Mouse (Mus musculus): ENCODE measurements around the gene Slc6a6. TPM values are rescaled to one million over a fixed set of nuclear protein-coding genes. Genes with fewer than 3 reads are reported as not detected.

Slc6a6 gene
- polyA plus RNA-seq, 1 experiment from 2014 or later: 54.6 TPM

GRCm38 (mm10) chr6:91690222-91690621 lies 6.4 kb downstream of the Slc6a6 start:
- H3K36me3 ChIP-seq: peaks cover 7% of the 10 kb centered on the region; the same call in 1 of the 2 replicates
- H3K27me3 ChIP-seq (replicated peaks): no peaks in the 10 kb centered on the region
- no peak overlapping the region for H3K4me2 ChIP-seq
- peak overlapping the region; percentile 77 for H3K27ac ChIP-seq
- no peak for ATAC-seq (ENCODE audit: insufficient read depth, low FRiP score, low read depth)
- H3K4me3 ChIP-seq (replicated peaks): no peak overlapping the region
- WGBS: 55% methylated on average over 7 of the region's 7 CpGs
- H3K9ac ChIP-seq: no peak overlapping the region
- H3K4me1 ChIP-seq: peaks cover 45% of the 10 kb centered on the region
- H3K9me3 ChIP-seq: no peaks in the 10 kb centered on the region

- no peak overlapping the region for H3K9ac ChIP-seq
- ATAC-seq (ENCODE audit: insufficient read depth, low FRiP score, low read depth): peak; percentile 53
- H3K9me3 ChIP-seq: no peaks in the 10 kb centered on the region
- no peak overlapping the region for H3K4me2 ChIP-seq
- 58% methylated on average over 7 of the region's 7 CpGs for WGBS
- no peaks in the 10 kb centered on the region for H3K27me3 ChIP-seq (replicated peaks)
- H3K4me1 ChIP-seq: peaks cover 43% of the 10 kb centered on the region
- H3K4me3 ChIP-seq (replicated peaks): no peak overlapping the region
- H3K36me3 ChIP-seq: peaks cover 7% of the 10 kb centered on the region; the same call in 1 of the 2 replicates
- H3K27ac ChIP-seq: peak overlapping the region; percentile 77
These were observed 6.8 kb downstream of the Slc6a6 start for GRCm38 (mm10) chr6:91690646-91691045.

GRCm38 (mm10) chr6:91691576-91691975 lies 7.7 kb downstream of the Slc6a6 start:
- no peak for ATAC-seq (ENCODE audit: insufficient read depth, low FRiP score, low read depth)
- H3K36me3 ChIP-seq: peaks cover 7% of the 10 kb centered on the region; the same call in 1 of the 2 replicates
- H3K4me3 ChIP-seq (replicated peaks): no peak overlapping the region
- H3K27me3 ChIP-seq (replicated peaks): no peaks in the 10 kb centered on the region
- no peaks in the 10 kb centered on the region for H3K9me3 ChIP-seq
- H3K27ac ChIP-seq: no peak overlapping the region
- WGBS: 81% methylated on average over 4 of the region's 4 CpGs
- H3K4me1 ChIP-seq: peaks cover 34% of the 10 kb centered on the region
- no peak overlapping the region for H3K4me2 ChIP-seq
- no peak overlapping the region for H3K9ac ChIP-seq

GRCm38 (mm10) chr6:91693301-91693886 lies 9.5 kb downstream of the Slc6a6 start:
- peaks cover 7% of the 10 kb centered on the region; the same call in 1 of the 2 replicates for H3K36me3 ChIP-seq
- 61% methylated on average over 17 of the region's 17 CpGs for WGBS
- H3K9me3 ChIP-seq: no peaks in the 10 kb centered on the region
- no peaks in the 10 kb centered on the region for H3K27me3 ChIP-seq (replicated peaks)
- H3K4me3 ChIP-seq (replicated peaks): no peak overlapping the region
- no peak for ATAC-seq (ENCODE audit: insufficient read depth, low FRiP score, low read depth)
- H3K27ac ChIP-seq: no peak overlapping the region
- H3K4me1 ChIP-seq: peaks cover 32% of the 10 kb centered on the region
- no peak overlapping the region for H3K9ac ChIP-seq
- no peak overlapping the region for H3K4me2 ChIP-seq

DNA sequence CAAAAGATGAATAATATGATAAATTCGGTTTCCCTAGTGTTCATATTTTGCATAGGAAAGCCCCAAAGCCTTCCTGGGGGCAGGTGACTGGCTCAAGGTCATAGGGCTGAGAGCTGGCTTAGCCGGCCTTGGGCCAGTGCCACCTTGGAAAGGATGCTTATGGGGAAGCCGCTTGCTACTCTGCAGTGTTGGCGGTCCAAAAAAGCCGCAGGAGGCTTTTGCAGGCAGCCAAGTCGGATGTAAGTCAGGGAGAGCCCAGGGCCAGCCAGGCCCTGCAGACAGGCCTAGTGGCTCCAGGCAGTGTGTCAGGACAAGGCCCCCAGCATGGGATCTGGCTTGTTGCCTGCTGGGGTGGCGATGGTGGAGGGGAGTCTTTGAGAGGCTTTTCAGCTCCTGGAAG lies 10.8 kb downstream of the Slc6a6 start:
- no peak overlapping the region for H3K27ac ChIP-seq
- 78% methylated on average over 7 of the region's 7 CpGs for WGBS
- ATAC-seq (ENCODE audit: insufficient read depth, low FRiP score, low read depth): no peak
- H3K27me3 ChIP-seq (replicated peaks): no peaks in the 10 kb centered on the region
- H3K4me2 ChIP-seq: no peak overlapping the region
- peaks cover 7% of the 10 kb centered on the region; the same call in 1 of the 2 replicates for H3K36me3 ChIP-seq
- no peak overlapping the region for H3K4me3 ChIP-seq (replicated peaks)
- H3K9ac ChIP-seq: no peak overlapping the region
- H3K9me3 ChIP-seq: no peaks in the 10 kb centered on the region
- peaks cover 33% of the 10 kb centered on the region for H3K4me1 ChIP-seq

DNA sequence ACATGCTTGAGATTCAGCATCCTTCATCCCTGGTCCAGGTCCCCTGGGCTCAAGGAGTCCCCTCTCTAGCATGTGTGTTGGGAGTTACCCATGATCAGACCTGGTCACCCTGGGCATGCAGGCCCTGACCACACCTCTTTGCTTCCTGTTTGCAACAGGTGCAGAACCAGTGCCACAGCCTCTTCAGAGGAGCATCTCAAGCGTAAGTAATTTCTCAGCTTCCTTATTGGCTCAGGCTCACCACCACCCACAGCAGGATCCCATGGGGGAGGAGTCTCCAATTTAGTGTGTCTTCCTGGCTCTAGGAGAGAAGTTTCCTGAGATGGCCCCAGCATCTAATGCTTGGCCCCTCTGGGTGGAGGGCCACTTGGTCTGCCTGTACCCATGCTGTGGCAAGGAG lies 15.0 kb downstream of the Slc6a6 start:
- ATAC-seq (ENCODE audit: insufficient read depth, low FRiP score, low read depth): no peak
- Histone ChIP-seq H3K9ac (no peak overlapping the region), H3K27ac (no peak overlapping the region), H3K27me3 (replicated peaks) (no peaks in the 10 kb centered on the region), H3K4me2 (no peak overlapping the region), H3K4me3 (replicated peaks) (no peak overlapping the region), H3K9me3 (no peaks in the 10 kb centered on the region), H3K4me1 (peaks cover 30% of the 10 kb centered on the region), H3K36me3 (peaks cover 12% of the 10 kb centered on the region)
- 73% methylated on average over 1 of the region's 1 CpGs for WGBS

GRCm38 (mm10) chr6:91699482-91700200 lies 15.8 kb downstream of the Slc6a6 start:
- Histone ChIP-seq H3K4me1 (peaks cover 30% of the 10 kb centered on the region), H3K27ac (no peak overlapping the region), H3K27me3 (replicated peaks) (no peaks in the 10 kb centered on the region), H3K9me3 (no peaks in the 10 kb centered on the region), H3K36me3 (peaks cover 13% of the 10 kb centered on the region), H3K4me2 (no peak overlapping the region), H3K9ac (no peak overlapping the region), H3K4me3 (replicated peaks) (no peak overlapping the region)
- no peak for ATAC-seq (ENCODE audit: insufficient read depth, low FRiP score, low read depth)
- 56% methylated on average over 4 of the region's 4 CpGs for WGBS

- peak overlapping the region; percentile 59 for H3K27ac ChIP-seq
- no peaks in the 10 kb centered on the region for H3K9me3 ChIP-seq
- H3K9ac ChIP-seq: no peak overlapping the region
- WGBS: 70% methylated on average over 11 of the region's 11 CpGs
- peaks cover 34% of the 10 kb centered on the region for H3K4me1 ChIP-seq
- H3K27me3 ChIP-seq (replicated peaks): no peaks in the 10 kb centered on the region
- ATAC-seq (ENCODE audit: insufficient read depth, low FRiP score, low read depth): peak; percentile 61; the same call in 1 of the 2 replicates
- H3K36me3 ChIP-seq: peaks cover 13% of the 10 kb centered on the region
- no peak overlapping the region for H3K4me2 ChIP-seq
- H3K4me3 ChIP-seq (replicated peaks): no peak overlapping the region
These were observed 17.2 kb downstream of the Slc6a6 start for GRCm38 (mm10) chr6:91700823-91701621.

DNA sequence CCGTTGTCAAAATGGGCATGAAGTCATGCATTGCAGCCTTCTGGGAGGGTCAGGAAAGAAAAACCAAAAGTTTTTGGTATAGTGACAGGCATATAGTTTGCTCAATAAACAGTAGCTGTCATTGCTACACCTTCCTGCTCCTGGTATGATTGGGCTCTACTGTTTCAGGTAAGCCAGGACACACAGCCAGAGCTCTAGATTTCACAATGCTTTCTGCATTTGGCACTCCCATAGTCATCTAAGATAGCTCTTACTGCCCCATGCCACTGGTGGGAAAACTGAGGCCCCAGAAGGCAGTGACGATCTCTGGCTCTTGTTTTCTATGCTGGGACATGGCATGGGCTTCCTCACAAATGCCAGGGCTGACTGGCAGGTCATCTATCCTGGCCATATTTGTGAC lies 19.6 kb downstream of the Slc6a6 start:
- Histone ChIP-seq H3K36me3 (peaks cover 13% of the 10 kb centered on the region), H3K27me3 (replicated peaks) (no peaks in the 10 kb centered on the region), H3K4me3 (replicated peaks) (no peak overlapping the region), H3K4me2 (no peak overlapping the region), H3K9me3 (no peaks in the 10 kb centered on the region), H3K4me1 (peaks cover 42% of the 10 kb centered on the region), H3K27ac (no peak overlapping the region), H3K9ac (no peak overlapping the region)
- 81% methylated on average over 2 of the region's 2 CpGs for WGBS
- no peak for ATAC-seq (ENCODE audit: insufficient read depth, low FRiP score, low read depth)

- Histone ChIP-seq H3K4me3 (replicated peaks) (no peak overlapping the region), H3K27ac (no peak overlapping the region), H3K4me2 (no peak overlapping the region), H3K36me3 (peaks cover 13% of the 10 kb centered on the region), H3K9me3 (no peaks in the 10 kb centered on the region), H3K27me3 (replicated peaks) (no peaks in the 10 kb centered on the region), H3K9ac (no peak overlapping the region), H3K4me1 (peaks cover 38% of the 10 kb centered on the region)
- WGBS: 82% methylated on average over 1 of the region's 1 CpGs
- ATAC-seq (ENCODE audit: insufficient read depth, low FRiP score, low read depth): no peak
These were observed 20.6 kb downstream of the Slc6a6 start for GRCm38 (mm10) chr6:91704446-91704845.

GRCm38 (mm10) chr6:91705651-91706050 lies 21.8 kb downstream of the Slc6a6 start:
- H3K27ac ChIP-seq: peak overlapping the region; percentile 51; the same call in 1 of the 2 replicates
- no peak overlapping the region for H3K4me2 ChIP-seq
- H3K4me1 ChIP-seq: peaks cover 32% of the 10 kb centered on the region
- no peaks in the 10 kb centered on the region for H3K27me3 ChIP-seq (replicated peaks)
- no peak overlapping the region for H3K4me3 ChIP-seq (replicated peaks)
- peaks cover 13% of the 10 kb centered on the region for H3K36me3 ChIP-seq
- ATAC-seq (ENCODE audit: insufficient read depth, low FRiP score, low read depth): no peak
- 47% methylated on average over 4 of the region's 4 CpGs for WGBS
- no peaks in the 10 kb centered on the region for H3K9me3 ChIP-seq
- no peak overlapping the region for H3K9ac ChIP-seq
